Mouse (Mus musculus) frontal cortex, adult (tissue): Measurements from ENCODE around the gene Magea10.

Source experiments
- ATAC-seq: cut with Nextera tagmentation; 2 replicates; pipeline ENCODE4 v1.9.2; 2017; ENCODE audit warnings: mild to moderate bottlenecking, moderate library complexity, mixed read lengths; ENCODE audit not compliant: low TSS enrichment

Magea10 gene

GRCm38 (mm10) chrX:72386758-72387157, at the start of gene Magea10:
Magea10 (minus strand) TSS chrX:72386858.
- ATAC-seq, result no peak

DNA sequence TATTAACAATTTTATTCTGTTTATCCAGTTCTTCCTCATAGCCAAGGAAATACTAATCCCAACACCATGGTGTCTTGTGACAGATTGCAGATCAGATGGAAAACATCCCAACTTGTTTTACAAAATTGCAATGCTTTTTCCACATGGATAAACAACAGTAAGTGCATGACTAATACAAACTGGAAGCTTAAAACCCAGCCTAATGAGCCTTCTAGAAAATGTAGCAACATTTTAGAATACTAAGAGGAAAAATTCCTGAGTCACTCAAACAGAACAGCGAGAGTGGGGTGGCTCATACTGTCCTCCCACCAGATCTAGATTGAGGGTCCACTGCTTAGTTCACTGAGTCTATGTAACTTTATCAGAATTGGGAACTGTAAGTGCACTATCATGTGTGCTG, 4.7 kb downstream of the Magea10 start:
- ATAC-seq, result no peak
